Mouse (Mus musculus) limb, embryonic 14.5 days (tissue): ENCODE results near the gene Bcl6b. TPM values are rescaled to one million over a fixed set of nuclear protein-coding genes. Genes with fewer than 3 reads are reported as not detected.

ENCODE experiments used
- ATAC-seq: fragments of 200-750 bp; cut with Nextera tagmentation; 2 replicates; pipeline ENCODE4 v1.8.0; 2017; ENCODE audit warnings: low read depth, moderate number of reproducible peaks, moderate TSS enrichment; ENCODE audit not compliant: low FRiP score
- DNase-seq: peaks from one replicate; pipeline ENCODE4 v3.0.0-alpha.2; 2015; ENCODE audit warnings: low spot score
- H3K27ac ChIP-seq: fragments of 300-500 bp; sonication (generic); replicated peaks from 2 replicates; pipeline ENCODE4 v1.5.1; 2014; ENCODE audit warnings: low read depth, mild to moderate bottlenecking, low read length, moderate library complexity, mixed read lengths
- H3K27me3 ChIP-seq: fragments of 300-500 bp; sonication (generic); 2 replicates; pipeline ENCODE4 v1.6.1; 2014; ENCODE audit warnings: low read length, mixed read lengths; ENCODE audit not compliant: control insufficient read depth, insufficient read depth
- H3K36me3 ChIP-seq: fragments of 300-500 bp; sonication (generic); 2 replicates; pipeline ENCODE4 v1.6.1; 2014; ENCODE audit warnings: mild to moderate bottlenecking, low read length, moderate library complexity, mixed read lengths; ENCODE audit not compliant: control insufficient read depth, insufficient read depth
- H3K4me1 ChIP-seq: fragments of 300-500 bp; sonication (generic); 2 replicates; pipeline ENCODE4 v1.6.1; 2014; ENCODE audit warnings: antibody characterized with exemption, low read length, mixed read lengths; ENCODE audit not compliant: control insufficient read depth, insufficient read depth
- H3K4me2 ChIP-seq: fragments of 300-500 bp; sonication (generic); replicated peaks from 2 replicates; pipeline ENCODE4 v1.6.1; 2014; ENCODE audit warnings: low read depth, mild to moderate bottlenecking, low read length, moderate library complexity; ENCODE audit not compliant: severe bottlenecking
- H3K4me3 ChIP-seq: fragments of 300-500 bp; sonication (generic); replicated peaks from 2 replicates; pipeline ENCODE4 v1.5.1; 2014; ENCODE audit warnings: low read length
- H3K9ac ChIP-seq: fragments of 300-500 bp; sonication (generic); 2 replicates; pipeline ENCODE4 v1.6.1; 2014; ENCODE audit warnings: mild to moderate bottlenecking, low read depth, low read length, moderate library complexity; ENCODE audit not compliant: severe bottlenecking
- H3K9me3 ChIP-seq: fragments of 300-500 bp; sonication (generic); 2 replicates; pipeline ENCODE4 v1.6.1; 2016; ENCODE audit warnings: low read length; ENCODE audit not compliant: control insufficient read depth
- POLR2A ChIP-seq: fragments of 200-500 bp; IDR thresholded peaks from 2 replicates; pipeline ENCODE4 v1.8.0; 2012; ENCODE audit warnings: inconsistent platforms, mild to moderate bottlenecking, moderate library complexity, borderline replicate concordance; ENCODE audit not compliant: insufficient read depth, insufficient read length; ENCODE audit errors: extremely low read depth
- WGBS: fragments of 180-500 bp; shearing (Covaris S2); extraction: QIAGEN DNeasy Blood & Tissue Kit; methylation state at CpG from one replicate; pipeline ENCODE4 v1.1.7; 2014; 5-methylcytosine and 5-hydroxymethylcytosine counted together
- polyA plus RNA-seq, 2 experiments: library from polyadenylated mRNA; depleted of rRNA in 1 of 2; stranded (reverse) in 1 of 2; unstranded in 1 of 2; fragments of >200 nt; fragmentation: Nextera tagmentation in 1 of 2; extraction: Ambion mirVana in 1 of 2; gene quantifications; 2 replicates each; pipeline versions ENCODE4 v1.2.1 to v1.2.3; 2012 to 2014

Gene Bcl6b
- polyA plus RNA-seq, 2 experiments, result 12.2 TPM

GRCm38 (mm10) chr11:70193354-70194285, 36.0 kb downstream of the Bcl6b start:
- DNase-seq (no peak), ATAC-seq (no peak)
- Histone ChIP-seq H3K27me3 (no peaks in the 10 kb centered on the region), H3K27ac (no peak overlapping the region), H3K4me1 (peaks cover 8% of the 10 kb centered on the region), H3K9ac (no peak overlapping the region), H3K4me3 (no peak overlapping the region), H3K4me2 (no peak overlapping the region), H3K9me3 (no peaks in the 10 kb centered on the region), H3K36me3 (no peaks in the 10 kb centered on the region)
- TF ChIP-seq POLR2A, result no peak
- WGBS, result 49% methylated on average over 11 of the region's 11 CpGs

DNA sequence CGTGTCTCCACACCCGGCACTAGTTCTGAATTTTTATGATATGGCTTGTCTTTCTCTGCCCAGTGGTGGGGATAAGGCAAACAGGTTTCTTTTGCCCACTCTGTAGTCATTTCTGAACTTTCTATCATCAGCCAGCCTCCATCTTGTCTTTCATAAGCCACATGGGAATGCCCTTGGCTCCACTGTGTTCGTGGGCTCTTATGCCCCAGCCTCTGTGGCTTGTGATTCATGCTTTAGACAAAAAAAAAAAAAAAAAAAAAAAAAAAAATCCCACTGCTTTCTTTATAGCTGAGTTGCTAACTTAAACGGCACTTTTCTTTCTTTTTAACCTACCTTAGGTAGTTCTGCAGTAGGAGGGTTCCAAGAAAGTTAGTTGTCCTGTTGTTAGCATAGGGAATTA, 37.4 kb downstream of the Bcl6b start:
- no peak overlapping the region for H3K9ac ChIP-seq
- DNase-seq (no peak), ATAC-seq (no peak)
- no peaks in the 10 kb centered on the region for H3K9me3 ChIP-seq
- WGBS, result 50% methylated on average over 4 of the region's 4 CpGs
- H3K4me1 ChIP-seq, result peaks cover 8% of the 10 kb centered on the region
- H3K36me3 ChIP-seq, result no peaks in the 10 kb centered on the region
- no peaks in the 10 kb centered on the region for H3K27me3 ChIP-seq
- TF ChIP-seq POLR2A, result no peak
- no peak overlapping the region for H3K4me2 ChIP-seq
- H3K27ac ChIP-seq, result no peak overlapping the region
- no peak overlapping the region for H3K4me3 ChIP-seq

DNA sequence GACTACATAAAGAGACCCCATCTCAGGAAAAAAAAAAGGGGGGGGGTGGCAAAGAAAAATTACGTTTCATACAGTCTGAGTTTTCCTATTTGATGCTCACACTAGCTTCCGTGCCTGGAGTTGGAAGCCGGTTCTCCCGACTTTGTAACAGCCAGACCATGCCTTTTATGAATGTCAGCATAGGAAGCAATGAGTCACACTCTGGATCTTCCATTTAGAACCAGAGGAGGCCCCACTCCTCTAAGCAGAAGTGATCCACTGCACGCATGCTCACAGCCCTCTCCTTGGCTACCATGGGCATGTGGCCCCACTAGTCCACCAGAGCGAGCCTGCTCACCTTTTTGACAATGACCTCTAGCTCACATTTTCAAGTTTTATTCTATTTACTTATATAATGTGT, 38.4 kb downstream of the Bcl6b start:
- ATAC-seq (no peak), DNase-seq (no peak)
- H3K4me1 ChIP-seq, result peaks cover 8% of the 10 kb centered on the region
- H3K4me2 ChIP-seq, result no peak overlapping the region
- no peaks in the 10 kb centered on the region for H3K9me3 ChIP-seq
- no peak overlapping the region for H3K27ac ChIP-seq
- no peak overlapping the region for H3K4me3 ChIP-seq
- WGBS, result 81% methylated on average over 6 of the region's 6 CpGs
- no peak overlapping the region for H3K9ac ChIP-seq
- TF ChIP-seq POLR2A, result no peak
- H3K27me3 ChIP-seq, result no peaks in the 10 kb centered on the region
- H3K36me3 ChIP-seq, result no peaks in the 10 kb centered on the region

DNA sequence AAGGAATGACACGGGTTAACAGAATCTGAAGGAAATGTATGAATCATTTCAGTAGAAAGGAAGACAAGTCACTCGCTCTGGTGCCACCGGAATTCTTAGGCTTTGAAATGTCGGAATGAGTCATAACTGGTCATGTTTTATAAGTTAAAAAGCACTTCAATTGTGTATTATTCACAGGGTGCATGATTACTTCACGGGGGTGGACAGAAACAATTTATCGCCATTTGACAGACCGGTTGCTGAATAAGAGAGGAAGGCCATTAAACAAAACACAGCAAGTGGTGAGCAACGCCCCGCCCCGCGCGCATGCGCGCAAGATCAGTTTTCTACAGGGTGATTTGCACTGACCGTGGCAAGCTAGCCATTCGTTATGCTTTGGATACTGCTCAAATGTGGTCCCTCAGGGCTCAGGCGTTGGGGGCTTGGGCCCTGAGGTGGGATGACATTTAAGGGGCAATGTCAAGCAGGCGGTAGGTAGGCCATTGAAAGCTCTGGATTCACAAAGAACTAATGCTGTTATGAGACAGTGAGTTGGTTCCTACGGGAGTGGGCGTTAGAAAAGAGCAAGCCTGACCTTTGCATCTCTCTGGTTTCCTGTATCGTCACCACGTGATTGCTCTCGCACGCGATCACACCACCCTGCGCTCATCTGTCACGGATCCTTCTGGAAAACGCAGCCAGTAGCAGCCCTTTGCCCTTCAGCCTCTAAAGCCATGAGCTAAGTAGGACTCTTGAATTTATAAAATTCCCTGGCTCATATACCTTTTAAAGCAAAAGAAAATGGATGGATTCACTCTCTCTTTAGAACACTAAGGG, 40.1 kb downstream of the Bcl6b start:
- no peak for TF ChIP-seq POLR2A
- WGBS, result 83% methylated on average over 28 of the region's 28 CpGs
- no peaks in the 10 kb centered on the region for H3K36me3 ChIP-seq

GRCm38 (mm10) chr11:70185120-70185519, 44.5 kb downstream of the Bcl6b start:
- no peak for DNase-seq

More for the DNA sequence above, 40.1 kb downstream of the Bcl6b start:
- DNase-seq (no peak), ATAC-seq (no peak)
- H3K4me1 ChIP-seq, result peaks cover 8% of the 10 kb centered on the region
- H3K9me3 ChIP-seq, result no peaks in the 10 kb centered on the region
- H3K9ac ChIP-seq, result no peak overlapping the region
- H3K4me3 ChIP-seq, result no peak overlapping the region
- H3K27me3 ChIP-seq, result no peaks in the 10 kb centered on the region
- no peak overlapping the region for H3K27ac ChIP-seq
- H3K4me2 ChIP-seq, result no peak overlapping the region

More at GRCm38 (mm10) chr11:70185120-70185519, 44.5 kb downstream of the Bcl6b start:
- no peak for ATAC-seq
- Histone ChIP-seq H3K36me3 (no peaks in the 10 kb centered on the region), H3K27ac (no peak overlapping the region), H3K27me3 (no peaks in the 10 kb centered on the region), H3K9ac (no peak overlapping the region), H3K4me2 (no peak overlapping the region), H3K4me1 (no peaks in the 10 kb centered on the region), H3K4me3 (no peak overlapping the region), H3K9me3 (no peaks in the 10 kb centered on the region)
- WGBS, result 68% methylated on average over 7 of the region's 7 CpGs
- TF ChIP-seq POLR2A, result no peak
